Mouse (Mus musculus): Measurements from ENCODE around the gene Apoc1. TPM values are rescaled to one million over a fixed set of nuclear protein-coding genes. Genes with fewer than 3 reads are reported as not detected.

Gene Apoc1
- polyA plus RNA-seq, 1 experiment from 2014 or later: 10.9 TPM

GRCm38 (mm10) chr7:19673083-19673699, 19.3 kb downstream of the Apoc1 start:
- Histone ChIP-seq H3K4me1 (ENCODE audit: control insufficient read depth, insufficient read depth, low read length) (peaks cover 4% of the 10 kb centered on the region; the same call in 1 of the 2 replicates), H3K4me2 (replicated peaks; ENCODE audit: low read depth, low read length) (no peak overlapping the region), H3K27ac (ENCODE audit: low read length) (no peak overlapping the region), H3K36me3 (ENCODE audit: control insufficient read depth, insufficient read depth, low read length) (no peaks in the 10 kb centered on the region), H3K9ac (replicated peaks; ENCODE audit: low read depth, low read length) (no peak overlapping the region), H3K9me3 (ENCODE audit: control insufficient read depth, low read depth, low read length) (no peaks in the 10 kb centered on the region), H3K4me3 (ENCODE audit: low read depth, low read length) (no peak overlapping the region), H3K27me3 (ENCODE audit: control insufficient read depth, insufficient read depth, low read length) (no peaks in the 10 kb centered on the region)
- 67% methylated on average over 14 of the region's 14 CpGs for WGBS
- ATAC-seq (ENCODE audit: insufficient number of reproducible peaks, insufficient read depth, low FRiP score, low read depth): no peak

DNA sequence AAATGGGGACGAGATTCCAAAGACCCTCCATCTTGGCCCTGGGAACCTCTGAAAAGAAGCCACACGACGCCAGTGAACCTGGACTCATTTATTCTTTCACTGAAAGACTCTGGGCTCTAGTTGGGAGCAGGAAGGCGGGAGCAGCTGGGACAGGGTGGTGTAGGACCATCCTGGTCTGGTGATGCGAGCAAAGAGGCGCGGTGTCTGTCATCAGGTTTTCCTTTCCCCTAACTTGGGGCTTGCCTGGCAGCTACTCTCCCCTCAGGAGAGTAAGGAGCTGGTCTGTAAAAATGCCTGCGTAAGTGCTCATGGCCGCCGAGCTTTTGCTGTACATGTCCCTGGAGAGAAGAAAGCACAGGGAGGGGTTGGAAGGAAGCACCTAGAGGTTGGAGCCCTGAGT, 20.9 kb downstream of the Apoc1 start:
- H3K4me2 ChIP-seq (replicated peaks; ENCODE audit: low read depth, low read length): no peak overlapping the region
- 65% methylated on average over 10 of the region's 10 CpGs for WGBS

GRCm38 (mm10) chr7:19668947-19669721, 23.3 kb downstream of the Apoc1 start:
- Histone ChIP-seq H3K4me2 (replicated peaks; ENCODE audit: low read depth, low read length) (peak overlapping the region; percentile 8), H3K4me1 (ENCODE audit: control insufficient read depth, insufficient read depth, low read length) (peaks cover 9% of the 10 kb centered on the region), H3K27me3 (ENCODE audit: control insufficient read depth, insufficient read depth, low read length) (no peaks in the 10 kb centered on the region), H3K9me3 (ENCODE audit: control insufficient read depth, low read depth, low read length) (no peaks in the 10 kb centered on the region), H3K4me3 (ENCODE audit: low read depth, low read length) (no peak overlapping the region), H3K9ac (replicated peaks; ENCODE audit: low read depth, low read length) (no peak overlapping the region), H3K27ac (ENCODE audit: low read length) (peak overlapping the region; percentile 22; the same call in 1 of the 2 replicates), H3K36me3 (ENCODE audit: control insufficient read depth, insufficient read depth, low read length) (no peaks in the 10 kb centered on the region)
- WGBS: 4% methylated on average over 10 of the region's 10 CpGs
- peak; percentile 73 for ATAC-seq (ENCODE audit: insufficient number of reproducible peaks, insufficient read depth, low FRiP score, low read depth)

More for the DNA sequence above, 20.9 kb downstream of the Apoc1 start:
- Histone ChIP-seq H3K9me3 (ENCODE audit: control insufficient read depth, low read depth, low read length) (no peaks in the 10 kb centered on the region), H3K27ac (ENCODE audit: low read length) (no peak overlapping the region), H3K36me3 (ENCODE audit: control insufficient read depth, insufficient read depth, low read length) (no peaks in the 10 kb centered on the region), H3K4me3 (ENCODE audit: low read depth, low read length) (no peak overlapping the region), H3K9ac (replicated peaks; ENCODE audit: low read depth, low read length) (no peak overlapping the region), H3K27me3 (ENCODE audit: control insufficient read depth, insufficient read depth, low read length) (no peaks in the 10 kb centered on the region), H3K4me1 (ENCODE audit: control insufficient read depth, insufficient read depth, low read length) (peaks cover 4% of the 10 kb centered on the region; the same call in 1 of the 2 replicates)
- no peak for ATAC-seq (ENCODE audit: insufficient number of reproducible peaks, insufficient read depth, low FRiP score, low read depth)

DNA sequence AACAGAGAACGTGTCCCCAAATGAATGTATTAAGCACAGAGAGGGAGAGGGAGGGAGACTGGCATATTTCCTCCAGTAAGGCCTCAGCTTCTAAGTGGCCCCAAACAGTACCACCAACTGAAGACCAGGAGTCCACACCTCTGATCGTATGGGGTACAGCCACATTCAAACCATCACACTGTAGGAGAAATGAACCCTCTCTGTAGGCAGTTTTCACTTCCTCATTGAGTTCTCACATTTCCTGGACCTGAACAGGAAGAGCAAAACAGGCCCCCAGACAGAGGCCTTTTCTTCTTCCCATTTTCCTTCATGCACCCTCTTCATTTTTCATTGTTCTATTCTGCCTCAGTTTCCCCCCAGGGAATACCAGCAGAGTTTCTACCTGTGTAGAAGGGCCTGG, 25.0 kb downstream of the Apoc1 start:
- no peak overlapping the region for H3K4me3 ChIP-seq (ENCODE audit: low read depth, low read length)
- ATAC-seq (ENCODE audit: insufficient number of reproducible peaks, insufficient read depth, low FRiP score, low read depth): no peak
- no peak overlapping the region for H3K4me2 ChIP-seq (replicated peaks; ENCODE audit: low read depth, low read length)
- H3K27me3 ChIP-seq (ENCODE audit: control insufficient read depth, insufficient read depth, low read length): no peaks in the 10 kb centered on the region
- no peak overlapping the region for H3K27ac ChIP-seq (ENCODE audit: low read length)
- H3K9me3 ChIP-seq (ENCODE audit: control insufficient read depth, low read depth, low read length): no peaks in the 10 kb centered on the region
- WGBS: 69% methylated on average over 2 of the region's 2 CpGs
- H3K4me1 ChIP-seq (ENCODE audit: control insufficient read depth, insufficient read depth, low read length): peaks cover 17% of the 10 kb centered on the region
- H3K9ac ChIP-seq (replicated peaks; ENCODE audit: low read depth, low read length): no peak overlapping the region
- no peaks in the 10 kb centered on the region for H3K36me3 ChIP-seq (ENCODE audit: control insufficient read depth, insufficient read depth, low read length)

DNA sequence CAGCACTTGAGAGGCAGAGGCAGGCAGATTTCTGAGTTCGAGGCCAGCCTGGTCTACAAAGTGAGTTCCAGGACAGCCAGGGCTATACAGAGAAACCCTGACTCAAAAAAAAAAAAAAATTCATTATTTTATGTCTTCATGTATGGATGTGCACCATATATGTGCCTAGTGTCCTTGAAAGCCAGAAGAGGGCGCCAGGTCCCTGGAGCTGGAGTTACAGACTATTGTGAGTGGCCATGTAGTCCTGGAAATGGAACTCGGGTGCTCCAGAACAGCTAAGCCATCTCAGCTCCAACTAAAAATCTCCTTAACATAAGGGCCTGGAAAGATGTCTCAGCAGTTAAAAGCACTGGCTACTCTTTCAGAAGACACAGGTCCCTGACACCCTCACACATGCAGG, 25.7 kb downstream of the Apoc1 start:
- Histone ChIP-seq H3K9me3 (ENCODE audit: control insufficient read depth, low read depth, low read length) (no peaks in the 10 kb centered on the region), H3K4me2 (replicated peaks; ENCODE audit: low read depth, low read length) (no peak overlapping the region), H3K4me1 (ENCODE audit: control insufficient read depth, insufficient read depth, low read length) (peaks cover 17% of the 10 kb centered on the region), H3K36me3 (ENCODE audit: control insufficient read depth, insufficient read depth, low read length) (no peaks in the 10 kb centered on the region), H3K9ac (replicated peaks; ENCODE audit: low read depth, low read length) (no peak overlapping the region), H3K27me3 (ENCODE audit: control insufficient read depth, insufficient read depth, low read length) (no peaks in the 10 kb centered on the region), H3K27ac (ENCODE audit: low read length) (no peak overlapping the region), H3K4me3 (ENCODE audit: low read depth, low read length) (no peak overlapping the region)
- WGBS: 65% methylated on average over 3 of the region's 3 CpGs
- ATAC-seq (ENCODE audit: insufficient number of reproducible peaks, insufficient read depth, low FRiP score, low read depth): no peak

- Histone ChIP-seq H3K4me1 (ENCODE audit: control insufficient read depth, insufficient read depth, low read length) (peaks cover 17% of the 10 kb centered on the region), H3K4me3 (ENCODE audit: low read depth, low read length) (peak within 1 kb of the TSS; percentile 100), H3K9me3 (ENCODE audit: control insufficient read depth, low read depth, low read length) (no peaks in the 10 kb centered on the region), H3K36me3 (ENCODE audit: control insufficient read depth, insufficient read depth, low read length) (no peaks in the 10 kb centered on the region), H3K9ac (replicated peaks; ENCODE audit: low read depth, low read length) (peak within 1 kb of the TSS; percentile 99), H3K27ac (ENCODE audit: low read length) (peak within 1 kb of the TSS; percentile 97), H3K27me3 (ENCODE audit: control insufficient read depth, insufficient read depth, low read length) (no peaks in the 10 kb centered on the region), H3K4me2 (replicated peaks; ENCODE audit: low read depth, low read length) (peak within 1 kb of the TSS; percentile 91)
- WGBS: under 1% methylated on average over 61 of the region's 63 CpGs
- peak; percentile 87 for ATAC-seq (ENCODE audit: insufficient number of reproducible peaks, insufficient read depth, low FRiP score, low read depth)
Observed at GRCm38 (mm10) chr7:19664955-19665841, 27.3 kb downstream of the Apoc1 start, which contains the start of gene Clptm1. Gene Clptm1 (minus strand): TSS chr7:19665033.

GRCm38 (mm10) chr7:19664455-19664954, 28.0 kb downstream of the Apoc1 start:
- no peaks in the 10 kb centered on the region for H3K27me3 ChIP-seq (ENCODE audit: control insufficient read depth, insufficient read depth, low read length)
- peak; percentile 38 for ATAC-seq (ENCODE audit: insufficient number of reproducible peaks, insufficient read depth, low FRiP score, low read depth)
- H3K36me3 ChIP-seq (ENCODE audit: control insufficient read depth, insufficient read depth, low read length): no peaks in the 10 kb centered on the region; the same call in 1 of the 2 replicates
- peaks cover 17% of the 10 kb centered on the region for H3K4me1 ChIP-seq (ENCODE audit: control insufficient read depth, insufficient read depth, low read length)
- under 1% methylated on average over 37 of the region's 37 CpGs for WGBS
- H3K27ac ChIP-seq (ENCODE audit: low read length): peak overlapping the region; percentile 63
- peak overlapping the region; percentile 99 for H3K9ac ChIP-seq (replicated peaks; ENCODE audit: low read depth, low read length)
- H3K9me3 ChIP-seq (ENCODE audit: control insufficient read depth, low read depth, low read length): no peaks in the 10 kb centered on the region
- peak overlapping the region; percentile 100 for H3K4me3 ChIP-seq (ENCODE audit: low read depth, low read length)
- H3K4me2 ChIP-seq (replicated peaks; ENCODE audit: low read depth, low read length): peak overlapping the region; percentile 91

DNA sequence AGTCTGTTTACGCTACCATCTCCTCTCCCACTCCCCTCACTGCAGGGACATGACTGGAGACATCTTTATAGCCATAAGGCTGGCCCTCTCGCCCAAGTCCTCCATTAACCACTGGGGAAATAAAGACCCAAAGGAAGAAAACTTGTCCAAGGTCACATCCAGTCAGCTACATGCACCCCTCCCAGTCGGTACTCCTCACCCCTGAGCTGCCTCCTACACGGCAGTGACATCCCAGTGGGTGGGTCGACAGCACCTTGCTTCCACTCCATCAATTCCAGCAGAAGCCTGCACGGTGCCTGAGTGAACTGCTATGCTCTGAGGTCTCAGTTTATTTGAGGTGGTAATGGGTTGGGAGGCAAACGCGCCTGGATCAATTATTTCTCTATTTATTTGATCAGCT, 28.5 kb downstream of the Apoc1 start:
- H3K4me3 ChIP-seq (ENCODE audit: low read depth, low read length): peak overlapping the region; percentile 100
- peak overlapping the region; percentile 99 for H3K9ac ChIP-seq (replicated peaks; ENCODE audit: low read depth, low read length)
- no peaks in the 10 kb centered on the region for H3K9me3 ChIP-seq (ENCODE audit: control insufficient read depth, low read depth, low read length)
- no peaks in the 10 kb centered on the region; the same call in 1 of the 2 replicates for H3K36me3 ChIP-seq (ENCODE audit: control insufficient read depth, insufficient read depth, low read length)
- H3K4me2 ChIP-seq (replicated peaks; ENCODE audit: low read depth, low read length): peak overlapping the region; percentile 91
- 13% methylated on average over 8 of the region's 8 CpGs for WGBS
- peak overlapping the region; percentile 63; the same call in 1 of the 2 replicates for H3K27ac ChIP-seq (ENCODE audit: low read length)
- H3K4me1 ChIP-seq (ENCODE audit: control insufficient read depth, insufficient read depth, low read length): peaks cover 13% of the 10 kb centered on the region
- no peak for ATAC-seq (ENCODE audit: insufficient number of reproducible peaks, insufficient read depth, low FRiP score, low read depth)
- H3K27me3 ChIP-seq (ENCODE audit: control insufficient read depth, insufficient read depth, low read length): no peaks in the 10 kb centered on the region

Data from stomach, embryonic 14.5 days (tissue).